Mouse (Mus musculus): ENCODE measurements around the gene Erp44. TPM values are rescaled to one million over a fixed set of nuclear protein-coding genes. Genes with fewer than 3 reads are reported as not detected.

The Erp44 gene
- polyA plus RNA-seq, 1 experiment from 2014 or later = 66.1 TPM

GRCm38 (mm10) chr4:48273119-48273829 lies 6.1 kb downstream of the Erp44 start:
- no peak overlapping the region for H3K4me3 ChIP-seq
- WGBS = 98% methylated on average over 7 of the region's 7 CpGs
- ATAC-seq (ENCODE audit: low FRiP score) = no peak
- no peaks in the 10 kb centered on the region for H3K27me3 ChIP-seq
- no peaks in the 10 kb centered on the region for H3K9me3 ChIP-seq
- H3K9ac ChIP-seq = no peak overlapping the region
- no peak overlapping the region for H3K27ac ChIP-seq
- H3K36me3 ChIP-seq = no peaks in the 10 kb centered on the region; the same call in 1 of the 2 replicates
- H3K4me1 ChIP-seq (replicated peaks) = peaks cover 5% of the 10 kb centered on the region; the same call in 1 of the 2 replicates
- no peak overlapping the region for H3K4me2 ChIP-seq

DNA sequence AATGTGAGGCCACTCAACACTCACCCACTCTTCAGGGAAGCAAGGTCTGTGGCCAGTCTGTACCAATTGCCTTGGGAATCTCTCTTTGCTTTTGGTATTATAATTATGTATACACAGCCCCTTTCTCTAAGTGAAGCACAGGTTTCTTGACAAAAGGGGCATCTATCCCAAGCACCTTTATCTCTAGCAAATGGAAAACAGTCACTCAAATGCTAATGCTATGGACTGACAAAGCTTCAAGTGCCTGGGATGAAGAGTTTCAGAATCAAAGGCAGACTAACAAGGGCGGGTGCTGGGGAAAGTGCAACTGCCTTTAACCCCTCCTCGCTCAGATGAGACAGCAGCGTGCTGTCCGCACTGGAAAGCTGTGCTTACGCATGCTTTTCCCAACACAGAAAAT lies 7.5 kb downstream of the Erp44 start:
- Histone ChIP-seq H3K4me1 (replicated peaks) (0 out of 2 replicates have a peak, but pooled peaks cover 5% of the 10 kb centered on the region), H3K4me2 (no peak overlapping the region), H3K9ac (no peak overlapping the region), H3K36me3 (no peaks in the 10 kb centered on the region; the same call in 1 of the 2 replicates), H3K27me3 (no peaks in the 10 kb centered on the region), H3K4me3 (no peak overlapping the region), H3K9me3 (no peaks in the 10 kb centered on the region), H3K27ac (no peak overlapping the region)
- WGBS = 30% methylated on average over 5 of the region's 5 CpGs
- ATAC-seq (ENCODE audit: low FRiP score) = no peak

GRCm38 (mm10) chr4:48270532-48270931 lies 8.8 kb downstream of the Erp44 start:
- Histone ChIP-seq H3K9me3 (no peaks in the 10 kb centered on the region), H3K27me3 (no peaks in the 10 kb centered on the region), H3K4me1 (replicated peaks) (0 out of 2 replicates have a peak, but pooled peaks cover 2% of the 10 kb centered on the region), H3K9ac (no peak overlapping the region), H3K4me3 (no peak overlapping the region), H3K36me3 (no peaks in the 10 kb centered on the region; the same call in 1 of the 2 replicates), H3K4me2 (no peak overlapping the region), H3K27ac (no peak overlapping the region)
- no peak for ATAC-seq (ENCODE audit: low FRiP score)

GRCm38 (mm10) chr4:48268127-48268526 lies 11.2 kb downstream of the Erp44 start:
- Histone ChIP-seq H3K36me3 (no peaks in the 10 kb centered on the region), H3K9me3 (no peaks in the 10 kb centered on the region), H3K4me1 (replicated peaks) (0 out of 2 replicates have a peak, but pooled peaks cover 2% of the 10 kb centered on the region), H3K27ac (no peak overlapping the region), H3K9ac (no peak overlapping the region), H3K4me3 (no peak overlapping the region), H3K4me2 (no peak overlapping the region), H3K27me3 (no peaks in the 10 kb centered on the region)
- WGBS = 94% methylated on average over 1 of the region's 1 CpGs
- ATAC-seq (ENCODE audit: low FRiP score) = no peak

GRCm38 (mm10) chr4:48267683-48268082 lies 11.7 kb downstream of the Erp44 start:
- Histone ChIP-seq H3K4me1 (replicated peaks) (0 out of 2 replicates have a peak, but pooled peaks cover 2% of the 10 kb centered on the region), H3K4me2 (no peak overlapping the region), H3K4me3 (no peak overlapping the region), H3K9me3 (no peaks in the 10 kb centered on the region), H3K9ac (no peak overlapping the region), H3K27ac (no peak overlapping the region), H3K27me3 (no peaks in the 10 kb centered on the region), H3K36me3 (no peaks in the 10 kb centered on the region)
- 92% methylated on average over 3 of the region's 3 CpGs for whole genome bisulfite sequencing
- no peak for ATAC-seq (ENCODE audit: low FRiP score)

- 97% methylated on average over 3 of the region's 3 CpGs for WGBS
- no peak for ATAC-seq (ENCODE audit: low FRiP score)
These were observed 21.3 kb downstream of the Erp44 start for GRCm38 (mm10) chr4:48258045-48258444.

GRCm38 (mm10) chr4:48253266-48253665 lies 26.1 kb downstream of the Erp44 start:
- Histone ChIP-seq H3K27ac (no peak overlapping the region), H3K4me3 (no peak overlapping the region), H3K27me3 (no peaks in the 10 kb centered on the region), H3K9me3 (no peaks in the 10 kb centered on the region), H3K4me2 (no peak overlapping the region), H3K4me1 (replicated peaks) (no peaks in the 10 kb centered on the region), H3K9ac (no peak overlapping the region), H3K36me3 (no peaks in the 10 kb centered on the region)
- no peak for ATAC-seq (ENCODE audit: low FRiP score)

More at GRCm38 (mm10) chr4:48258045-48258444, 21.3 kb downstream of the Erp44 start:
- Histone ChIP-seq H3K36me3 (no peaks in the 10 kb centered on the region), H3K27ac (no peak overlapping the region), H3K4me3 (no peak overlapping the region), H3K27me3 (no peaks in the 10 kb centered on the region), H3K9ac (no peak overlapping the region), H3K4me2 (no peak overlapping the region), H3K9me3 (no peaks in the 10 kb centered on the region), H3K4me1 (replicated peaks) (no peaks in the 10 kb centered on the region)

DNA sequence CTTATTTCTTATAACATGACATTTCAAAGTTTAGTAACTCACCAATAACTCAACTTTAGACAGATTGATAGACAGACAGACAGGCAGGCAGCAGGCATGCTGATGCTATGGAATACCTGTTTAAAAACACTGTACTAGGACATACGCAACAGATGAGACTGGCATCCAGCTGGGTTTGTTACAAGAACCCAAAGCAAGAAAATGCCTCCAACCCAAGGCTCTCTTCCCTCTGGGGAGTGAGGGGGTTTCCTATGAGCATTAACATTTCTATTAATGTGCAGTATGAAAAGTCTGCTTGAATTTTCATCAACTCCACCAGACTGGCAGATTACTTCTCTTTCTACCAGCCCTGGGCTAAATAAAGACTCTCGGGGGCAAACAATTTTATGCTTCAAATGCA lies 35.1 kb downstream of the Erp44 start:
- peaks cover 6% of the 10 kb centered on the region; the same call in 1 of the 2 replicates for H3K4me1 ChIP-seq (replicated peaks)
- no peak overlapping the region for H3K4me3 ChIP-seq
- no peak overlapping the region for H3K9ac ChIP-seq
- H3K4me2 ChIP-seq = no peak overlapping the region
- no peaks in the 10 kb centered on the region for H3K36me3 ChIP-seq
- 87% methylated on average over 2 of the region's 2 CpGs for WGBS
- H3K9me3 ChIP-seq = no peaks in the 10 kb centered on the region
- no peaks in the 10 kb centered on the region for H3K27me3 ChIP-seq
- no peak overlapping the region for H3K27ac ChIP-seq
- ATAC-seq (ENCODE audit: low FRiP score) = no peak

DNA sequence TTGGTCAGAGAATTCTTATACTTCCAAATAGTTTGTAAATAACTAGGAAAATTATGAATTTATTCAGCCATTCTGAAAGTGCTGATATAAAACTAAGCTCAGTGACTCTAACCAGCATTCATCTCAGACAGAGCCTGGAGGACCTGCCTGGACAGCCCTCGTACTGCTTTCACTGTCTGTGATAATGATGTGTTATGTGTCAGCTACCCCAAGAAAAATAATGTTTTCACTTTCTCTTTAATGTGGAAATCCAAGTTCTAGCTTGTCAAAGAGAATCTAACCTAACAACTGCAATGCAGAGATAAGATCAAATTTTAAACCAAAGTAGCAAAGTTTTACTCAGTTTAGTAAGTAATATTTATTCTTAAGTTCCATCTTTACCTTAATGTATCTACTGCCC lies 35.6 kb downstream of the Erp44 start:
- no peak for ATAC-seq (ENCODE audit: low FRiP score)
- Histone ChIP-seq H3K36me3 (no peaks in the 10 kb centered on the region), H3K4me2 (no peak overlapping the region), H3K4me3 (no peak overlapping the region), H3K9me3 (no peaks in the 10 kb centered on the region), H3K9ac (no peak overlapping the region), H3K4me1 (replicated peaks) (peaks cover 6% of the 10 kb centered on the region; the same call in 1 of the 2 replicates), H3K27ac (no peak overlapping the region), H3K27me3 (no peaks in the 10 kb centered on the region)
- WGBS = 60% methylated on average over 1 of the region's 1 CpGs

DNA sequence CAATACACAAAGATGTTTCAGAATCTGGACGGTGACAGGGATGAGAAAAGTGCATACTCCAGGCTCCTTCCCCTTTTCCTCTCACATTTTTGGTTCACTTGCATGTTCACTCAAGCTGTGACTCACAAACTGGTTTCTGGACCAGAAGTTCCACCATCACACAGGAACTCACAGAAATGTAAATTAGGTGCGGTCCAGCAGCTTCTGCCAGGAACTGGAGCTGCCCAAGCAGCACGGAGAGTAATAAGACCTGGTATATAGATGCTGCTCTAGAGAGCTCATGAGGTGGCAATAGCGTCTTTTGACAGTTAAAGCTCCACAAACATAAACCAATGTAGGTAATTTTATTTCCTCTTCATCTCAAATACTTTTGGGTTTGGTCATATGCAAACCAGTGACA lies 36.9 kb downstream of the Erp44 start:
- Histone ChIP-seq H3K9ac (no peak overlapping the region), H3K9me3 (no peaks in the 10 kb centered on the region), H3K4me3 (no peak overlapping the region), H3K4me2 (no peak overlapping the region), H3K27me3 (no peaks in the 10 kb centered on the region), H3K27ac (no peak overlapping the region), H3K36me3 (no peaks in the 10 kb centered on the region), H3K4me1 (replicated peaks) (peaks cover 6% of the 10 kb centered on the region; the same call in 1 of the 2 replicates)
- no peak for ATAC-seq (ENCODE audit: low FRiP score)
- WGBS = 90% methylated on average over 4 of the region's 4 CpGs

- Histone ChIP-seq H3K27me3 (no peaks in the 10 kb centered on the region), H3K27ac (no peak overlapping the region), H3K36me3 (peaks cover 7% of the 10 kb centered on the region; the same call in 1 of the 2 replicates), H3K4me2 (no peak overlapping the region), H3K9me3 (no peaks in the 10 kb centered on the region), H3K4me3 (no peak overlapping the region), H3K4me1 (replicated peaks) (peaks cover under 1% of the 10 kb centered on the region; the same call in 1 of the 2 replicates), H3K9ac (no peak overlapping the region)
- WGBS = 92% methylated on average over 4 of the region's 4 CpGs
- no peak for ATAC-seq (ENCODE audit: low FRiP score)
These were observed 40.3 kb downstream of the Erp44 start for GRCm38 (mm10) chr4:48239046-48239445.

- no peak overlapping the region for H3K27ac ChIP-seq
- no peaks in the 10 kb centered on the region for H3K9me3 ChIP-seq
- H3K27me3 ChIP-seq = no peaks in the 10 kb centered on the region
- no peaks in the 10 kb centered on the region for H3K4me1 ChIP-seq (replicated peaks)
- 91% methylated on average over 3 of the region's 3 CpGs for WGBS
- no peak overlapping the region for H3K4me2 ChIP-seq
- ATAC-seq (ENCODE audit: low FRiP score) = no peak
- peaks cover 7% of the 10 kb centered on the region; the same call in 1 of the 2 replicates for H3K36me3 ChIP-seq
- H3K4me3 ChIP-seq = no peak overlapping the region
- no peak overlapping the region for H3K9ac ChIP-seq
These were observed 42.6 kb downstream of the Erp44 start for GRCm38 (mm10) chr4:48236721-48237120.

GRCm38 (mm10) chr4:48226800-48227199 lies 52.6 kb downstream of the Erp44 start:
- H3K4me2 ChIP-seq = no peak overlapping the region
- no peaks in the 10 kb centered on the region for H3K9me3 ChIP-seq
- no peaks in the 10 kb centered on the region for H3K27me3 ChIP-seq
- H3K9ac ChIP-seq = no peak overlapping the region
- H3K27ac ChIP-seq = no peak overlapping the region
- WGBS = 72% methylated on average over 3 of the region's 3 CpGs
- H3K4me1 ChIP-seq (replicated peaks) = no peaks in the 10 kb centered on the region
- no peaks in the 10 kb centered on the region for H3K36me3 ChIP-seq
- ATAC-seq (ENCODE audit: low FRiP score) = no peak
- H3K4me3 ChIP-seq = no peak overlapping the region

Measured in hindbrain, embryonic 13.5 days (tissue).